Mouse (Mus musculus): ENCODE results near the gene Dlg3.

- TF ChIP-seq CTCF (IDR thresholded peaks at IDR 0.05; ENCODE audit: extremely low read depth, insufficient read length, insufficient replicate concordance, low read depth, low read length): no peak
- no peak for TF ChIP-seq POLR2A (IDR thresholded peaks at IDR 0.05; ENCODE audit: low read depth, low read length)
Measured at GRCm38 (mm10) chrX:100821149-100821548, 53.6 kb downstream of the Dlg3 start.
